Comparison of ENCODE assay signal across 21 mouse cellular contexts in the genomic region with DNA sequence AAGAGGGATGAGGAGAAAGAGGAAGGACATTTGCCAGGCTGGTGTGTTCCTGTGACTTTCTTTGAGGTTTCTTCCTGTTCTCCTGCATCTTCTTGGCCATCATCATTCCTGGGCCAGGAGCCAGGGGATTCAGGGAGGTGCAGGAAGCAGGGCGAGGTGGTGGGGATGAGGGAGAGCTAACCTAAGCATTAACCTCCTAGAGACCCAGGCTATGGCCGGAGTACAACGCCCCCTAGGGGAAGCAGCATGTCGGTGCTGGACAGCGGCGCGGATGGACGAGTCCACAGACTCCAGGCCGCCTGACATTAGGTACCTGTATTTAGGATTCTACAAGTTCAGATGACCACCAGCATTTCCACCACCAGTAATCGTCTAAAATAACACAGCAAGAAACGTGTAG. TPM values are rescaled to one million over a fixed set of nuclear protein-coding genes. Genes with fewer than 3 reads are reported as not detected.
DNase-seq lines count a peak whose midpoint lies in the region; ATAC-seq and TF ChIP-seq lines count a peak whose summit lies in the region.
"Had no signal": no experiment of that assay in that cellular context is flagged by ENCODE, and none has a peak within 500 bp of the region (broad histone marks: within the 10 kb centered on the region; RNA-seq: fewer than 3 reads in every experiment).

No protein-coding gene starts in this region.

- no peaks in the 10 kb centered on the region for H3K9me3 ChIP-seq in liver, embryonic 14.5 days (ENCODE audit: control insufficient read depth, low read length)
- H3K9me3 ChIP-seq in liver, embryonic 12.5 days (replicated peaks) = no peaks in the 10 kb centered on the region
- H3K9me3 ChIP-seq: forebrain, embryonic 15.5 days; heart, embryonic 13.5 days; hindbrain, embryonic 12.5 days; neural tube, embryonic 15.5 days had no signal

- no peaks in the 10 kb centered on the region for H3K27me3 ChIP-seq in heart, adult 2 months (ENCODE audit: control insufficient read depth, insufficient read depth, low read length)
- peaks cover 23% of the 10 kb centered on the region for H3K27me3 ChIP-seq in liver, embryonic 14.5 days (ENCODE audit: control insufficient read depth, insufficient read depth, low read length)
- peaks cover 64% of the 10 kb centered on the region for H3K27me3 ChIP-seq in liver, embryonic 12.5 days (replicated peaks)
- H3K27me3 ChIP-seq in small intestine, adult 2 months (ENCODE audit: control insufficient read depth, insufficient read depth, low read length) = no peaks in the 10 kb centered on the region
- H3K27me3 ChIP-seq: forebrain, embryonic 15.5 days; heart, embryonic 13.5 days; hindbrain, embryonic 12.5 days; neural tube, embryonic 15.5 days had no signal

- peak; percentile 39 for TF ChIP-seq CTCF in heart, adult 2 months (IDR thresholded peaks at IDR 0.05)
- peak; percentile 58 for TF ChIP-seq CTCF in liver, embryonic 14.5 days (IDR thresholded peaks at IDR 0.05; ENCODE audit: low read depth)
- peak; percentile 31; the same call in 1 of the 2 replicates for TF ChIP-seq CTCF in small intestine, adult 2 months (IDR thresholded peaks at IDR 0.05; ENCODE audit: extremely low read depth, insufficient read length, insufficient replicate concordance, low read depth, low read length)

- no peak overlapping the region for H3K9ac ChIP-seq in heart, adult 2 months (ENCODE audit: low read depth, low read length)
- H3K9ac ChIP-seq in liver, embryonic 14.5 days (replicated peaks) = no peak overlapping the region
- no peak overlapping the region for H3K9ac ChIP-seq in liver, embryonic 12.5 days
- H3K9ac ChIP-seq: forebrain, embryonic 15.5 days; heart, embryonic 13.5 days; hindbrain, embryonic 12.5 days; neural tube, embryonic 15.5 days had no signal

- H3K4me2 ChIP-seq in liver, embryonic 14.5 days (ENCODE audit: low read depth) = no peak overlapping the region
- H3K4me2 ChIP-seq in liver, embryonic 12.5 days = no peak overlapping the region
- H3K4me2 ChIP-seq: forebrain, embryonic 15.5 days; heart, embryonic 13.5 days; hindbrain, embryonic 12.5 days; liver, embryonic 11.5 days; neural tube, embryonic 15.5 days had no signal

- no peak for DNase-seq in heart, adult 2 months
- no peak for DNase-seq in heart, postnatal 25 days (ENCODE audit: low spot score)
- no peak for DNase-seq in liver, embryonic 14.5 days (ENCODE audit: low read depth in 3 of 3, low spot score in 3 of 3)
- peak; percentile 33 for DNase-seq in ES-CJ7 (ENCODE audit: low read depth, low spot score)
- DNase-seq: adrenal gland, postnatal 25 days; embryo, embryonic 11 days; gastrocnemius, postnatal 36 days; kidney, adult 18-20 months; right cerebral cortex, adult 18-20 months; thymus, adult 2 months had no signal

- H3K27ac ChIP-seq in heart, adult 2 months = no peak overlapping the region
- H3K27ac ChIP-seq in liver, embryonic 14.5 days = no peak overlapping the region
- no peak overlapping the region for H3K27ac ChIP-seq in liver, embryonic 12.5 days
- no peak overlapping the region for H3K27ac ChIP-seq in small intestine, adult 2 months (ENCODE audit: insufficient read depth, low read depth, low read length)
- H3K27ac ChIP-seq: forebrain, embryonic 15.5 days; heart, embryonic 13.5 days; hindbrain, embryonic 12.5 days; neural tube, embryonic 15.5 days had no signal

- peaks cover 2% of the 10 kb centered on the region; the same call in 1 of the 2 replicates for H3K79me2 ChIP-seq in heart, adult 2 months (replicated peaks; ENCODE audit: control insufficient read depth, insufficient read depth, low read length)

- TF ChIP-seq POLR2A in heart, adult 2 months (IDR thresholded peaks at IDR 0.05; ENCODE audit: insufficient read depth, low read depth, low read length) = no peak
- no peak for TF ChIP-seq POLR2A in small intestine, adult 2 months (IDR thresholded peaks at IDR 0.05; ENCODE audit: low read depth, low read length)

- WGBS in heart, adult 2 months = 80% methylated on average over 11 of the region's 11 CpGs
- WGBS in liver, embryonic 14.5 days (ENCODE audit: insufficient replicate concordance) = 60% methylated on average over 11 of the region's 11 CpGs
- WGBS in liver, embryonic 12.5 days (ENCODE audit: insufficient replicate concordance) = 74% methylated on average over 11 of the region's 11 CpGs
- WGBS in small intestine, adult 2 months = 79% methylated on average over 11 of the region's 11 CpGs

- intact Hi-C loops in heart, adult 2 months (cut with DNase I) = no loop called here
- intact Hi-C loops in heart, postnatal 25 days (cut with DNase I) = no loop called here

- ATAC-seq in liver, embryonic 14.5 days (ENCODE audit: insufficient read depth) = no peak
- ATAC-seq in liver, embryonic 12.5 days = no peak
- no peak for ATAC-seq in monocyte, adult 5-6 weeks (replicated peaks; ENCODE audit: insufficient number of reproducible peaks, low FRiP score, low TSS enrichment, poor library complexity, severe bottlenecking)
- ATAC-seq: forebrain, embryonic 15.5 days had no signal

- TF ChIP-seq EP300 in heart, adult 2 months (IDR thresholded peaks at IDR 0.05; ENCODE audit: insufficient read depth, low read depth, low read length) = no peak
- TF ChIP-seq EP300 in liver, embryonic 14.5 days (IDR thresholded peaks at IDR 0.05; ENCODE audit: low read depth) = no peak

- no peaks in the 10 kb centered on the region for H3K4me1 ChIP-seq in heart, adult 2 months (ENCODE audit: control insufficient read depth, insufficient read depth, low read length)
- H3K4me1 ChIP-seq in liver, embryonic 14.5 days (replicated peaks; ENCODE audit: control insufficient read depth in 2 of 2, insufficient read depth in 2 of 2, low read length in 1 of 2) = no peaks in the 10 kb centered on the region
- peaks cover 13% of the 10 kb centered on the region for H3K4me1 ChIP-seq in liver, embryonic 12.5 days
- no peaks in the 10 kb centered on the region; the same call in 1 of the 2 replicates for H3K4me1 ChIP-seq in small intestine, adult 2 months (ENCODE audit: control insufficient read depth, insufficient read depth, insufficient read length, low read length)

- H3K36me3 ChIP-seq in heart, adult 2 months (ENCODE audit: control insufficient read depth, insufficient read depth, low read length) = no peaks in the 10 kb centered on the region
- H3K36me3 ChIP-seq in liver, embryonic 14.5 days (replicated peaks; ENCODE audit: control insufficient read depth, insufficient read depth, low read depth) = no peaks in the 10 kb centered on the region
- no peaks in the 10 kb centered on the region for H3K36me3 ChIP-seq in liver, embryonic 12.5 days
- H3K36me3 ChIP-seq in small intestine, adult 2 months (ENCODE audit: control insufficient read depth, insufficient read depth, low read length) = no peaks in the 10 kb centered on the region
- H3K36me3 ChIP-seq: forebrain, embryonic 15.5 days; neural tube, embryonic 15.5 days had no signal

- no peak overlapping the region for H3K4me3 ChIP-seq in heart, adult 2 months
- no peak overlapping the region for H3K4me3 ChIP-seq in liver, embryonic 14.5 days (ENCODE audit: insufficient read depth in 1 of 2, low read depth in 2 of 2, low read length in 2 of 2)
- H3K4me3 ChIP-seq in liver, embryonic 12.5 days = no peak overlapping the region
- no peak overlapping the region for H3K4me3 ChIP-seq in small intestine, adult 2 months (ENCODE audit: low read depth, low read length)
- H3K4me3 ChIP-seq: forebrain, embryonic 15.5 days; heart, embryonic 13.5 days; hindbrain, embryonic 12.5 days; neural tube, embryonic 15.5 days had no signal

RNA-seq across cellular contexts. Expression of a gene that starts 6.1 kb away (rescaled TPM):
- 1 to 10 TPM; 7.7 TPM for total RNA-seq in heart, adult 2 months (2021)
- polyA plus RNA-seq in heart, adult 2 months (2012; rRNA removed) = 11.4 and 13.9 TPM in 2 replicates
- 1 to 10 TPM; 7.9 to 8.4 TPM for total RNA-seq in heart, postnatal 25 days (2021)
- polyA plus RNA-seq in liver, embryonic 14.5 days (2012; rRNA removed) = 2.1 and 2.2 TPM in 2 replicates
- 0.96 and 1.5 TPM in 2 replicates for polyA plus RNA-seq in liver, embryonic 14.5 days (2014; fragmentation: Nextera tagmentation; extraction: Ambion mirVana)
- polyA plus RNA-seq in liver, embryonic 12.5 days (2016; fragmentation: Nextera tagmentation; extraction: Ambion mirVana) = 2.2 and 3.2 TPM in 2 replicates
- polyA plus RNA-seq in small intestine, adult 2 months (2012; rRNA removed) = 10.4 and 21.1 TPM in 2 replicates
- total RNA-seq in monocyte, adult 5-6 weeks (2017) = 0.10 TPM in 2 of 3 replicates, not detected in the other

RNA-seq across cellular contexts. Expression of a gene that starts 53.4 kb away (rescaled TPM):
- not detected for total RNA-seq in heart, adult 2 months (2021)
- polyA plus RNA-seq in heart, adult 2 months (2012; rRNA removed) = not detected in 2 replicates
- not detected for total RNA-seq in heart, postnatal 25 days (2021)
- polyA plus RNA-seq in liver, embryonic 14.5 days (2012; rRNA removed) = not detected in 2 replicates
- not detected in 2 replicates for polyA plus RNA-seq in liver, embryonic 14.5 days (2014; fragmentation: Nextera tagmentation; extraction: Ambion mirVana)
- polyA plus RNA-seq in liver, embryonic 12.5 days (2016; fragmentation: Nextera tagmentation; extraction: Ambion mirVana) = not detected in 2 replicates
- polyA plus RNA-seq in small intestine, adult 2 months (2012; rRNA removed) = not detected in 2 replicates
- total RNA-seq in monocyte, adult 5-6 weeks (2017) = not detected in 3 replicates
- total RNA-seq: adrenal gland, postnatal 25 days; CH12.LX; gastrocnemius, postnatal 36 days; layer of hippocampus, adult 8-10 months; megakaryocyte-erythroid progenitor cell, adult 5-6 weeks had no signal
- polyA plus RNA-seq: forebrain, embryonic 15.5 days; heart, embryonic 13.5 days; hindbrain, embryonic 12.5 days; liver, embryonic 11.5 days; neural tube, embryonic 15.5 days; thymus, adult 2 months had no signal
